Comparison of ENCODE assay signal across 8 mouse cellular contexts in genomic region chr7:58844449-58844848, GRCm38 (mm10).
DNase-seq lines count a peak whose midpoint lies in the region; ATAC-seq and TF ChIP-seq lines count a peak whose summit lies in the region.

No protein-coding gene starts in this region.

- ATAC-seq in liver, postnatal 0 days: no peak

- H3K4me3 ChIP-seq in heart, adult 2 months: no peak overlapping the region
- no peak overlapping the region for H3K4me3 ChIP-seq in liver, postnatal 0 days (ENCODE audit: low read depth, low read length)

- H3K4me2 ChIP-seq in liver, postnatal 0 days (ENCODE audit: low read depth, low read length): peak overlapping the region; percentile 41; the same call in 1 of the 2 replicates

- no peaks in the 10 kb centered on the region for H3K27me3 ChIP-seq in heart, adult 2 months (ENCODE audit: control insufficient read depth, insufficient read depth, low read length)
- H3K27me3 ChIP-seq in liver, postnatal 0 days (ENCODE audit: insufficient read depth, low read length): no peaks in the 10 kb centered on the region

- TF ChIP-seq POLR2A in heart, adult 2 months (IDR thresholded peaks at IDR 0.05; ENCODE audit: insufficient read depth, low read depth, low read length): no peak

- peak overlapping the region; percentile 19; the same call in 1 of the 2 replicates for H3K9ac ChIP-seq in heart, adult 2 months (ENCODE audit: low read depth, low read length)
- H3K9ac ChIP-seq in liver, postnatal 0 days (replicated peaks): no peak overlapping the region

- no peak for TF ChIP-seq EP300 in heart, adult 2 months (IDR thresholded peaks at IDR 0.05; ENCODE audit: insufficient read depth, low read depth, low read length)
- TF ChIP-seq EP300 in liver, postnatal 0 days (IDR thresholded peaks at IDR 0.05; ENCODE audit: low read depth): no peak

- no peaks in the 10 kb centered on the region for H3K9me3 ChIP-seq in liver, postnatal 0 days (ENCODE audit: low read length)

- TF ChIP-seq CTCF in heart, adult 2 months (IDR thresholded peaks at IDR 0.05): no peak
- TF ChIP-seq CTCF in liver, postnatal 0 days (IDR thresholded peaks at IDR 0.05; ENCODE audit: low read depth): no peak

- H3K36me3 ChIP-seq in heart, adult 2 months (ENCODE audit: control insufficient read depth, insufficient read depth, low read length): peaks cover 6% of the 10 kb centered on the region
- no peaks in the 10 kb centered on the region for H3K36me3 ChIP-seq in liver, postnatal 0 days (replicated peaks; ENCODE audit: insufficient read depth, low read length)

- H3K79me2 ChIP-seq in heart, adult 2 months (replicated peaks; ENCODE audit: control insufficient read depth, insufficient read depth, low read length): no peaks in the 10 kb centered on the region

- no peak for DNase-seq in heart, adult 2 months
- no peak for DNase-seq in heart, adult 8-10 months (ENCODE audit: low spot score)
- peak; percentile 4 for DNase-seq in retina, postnatal 1 day
- DNase-seq in retina, embryonic 14.5 days (ENCODE audit: low spot score): no peak
- no peak for DNase-seq in liver, postnatal 0 days
- no peak for DNase-seq in adrenal gland, adult 18-20 months (ENCODE audit: low spot score in 2 of 2)
- no peak for DNase-seq in ovary, postnatal 14 days (ENCODE audit: low spot score)
- no peak for DNase-seq in kidney, postnatal 4 days

- peak overlapping the region; percentile 83 for H3K27ac ChIP-seq in heart, adult 2 months
- no peak overlapping the region for H3K27ac ChIP-seq in liver, postnatal 0 days (ENCODE audit: low read depth)

- intact Hi-C loops in heart, adult 2 months (cut with DNase I): loop anchor here (5.0 kb wide), 2 partner anchors 57 to 72 kb away; no protein-coding TSS in a partner anchor

- 29% methylated on average over 4 of the region's 4 CpGs for WGBS in heart, adult 2 months
- WGBS in liver, postnatal 0 days (ENCODE audit: insufficient replicate concordance): 32% methylated on average over 4 of the region's 4 CpGs

- H3K4me1 ChIP-seq in heart, adult 2 months (ENCODE audit: control insufficient read depth, insufficient read depth, low read length): peaks cover 7% of the 10 kb centered on the region
- H3K4me1 ChIP-seq in liver, postnatal 0 days (ENCODE audit: insufficient read depth): peaks cover 9% of the 10 kb centered on the region
